Mouse (Mus musculus): ENCODE measurements at regions not wholly inside any gene's neighbourhood (a gene's known extent, or its start where the extent isn't known, plus 50 kb on each side); places are given as distances from the start of the nearest gene placed in this dataset.
A peak's percentile ranks its signal among the peaks of the same experiment; 100 is the strongest.

GRCm38 (mm10) chr7:51722420-51722819 is 100.6 kb downstream of the Slc17a6 start:
- 57% methylated on average over 5 of the region's 5 CpGs for WGBS
- no peak overlapping the region for H3K4me2 ChIP-seq (replicated peaks; ENCODE audit: low read depth, low read length)

GRCm38 (mm10) chr7:51723955-51724354 is 102.1 kb downstream of the Slc17a6 start:
- Histone ChIP-seq H3K9me3 (ENCODE audit: low read length) (no peaks in the 10 kb centered on the region), H3K27me3 (ENCODE audit: insufficient read depth, low read length) (no peaks in the 10 kb centered on the region), H3K27ac (ENCODE audit: low read length) (no peak overlapping the region), H3K4me2 (replicated peaks; ENCODE audit: low read depth, low read length) (no peak overlapping the region), H3K36me3 (ENCODE audit: insufficient read depth, low read length) (no peaks in the 10 kb centered on the region), H3K4me1 (ENCODE audit: insufficient read depth, low read length) (no peaks in the 10 kb centered on the region), H3K9ac (replicated peaks; ENCODE audit: low read length) (no peak overlapping the region), H3K4me3 (ENCODE audit: low read length) (no peak overlapping the region)
- ATAC-seq (ENCODE audit: low FRiP score, low TSS enrichment), result peak; percentile 54; the same call in 1 of the 2 replicates
- 27% methylated on average over 5 of the region's 5 CpGs for WGBS

More at GRCm38 (mm10) chr7:51722420-51722819, 100.6 kb downstream of the Slc17a6 start:
- Histone ChIP-seq H3K9me3 (ENCODE audit: low read length) (no peaks in the 10 kb centered on the region), H3K27me3 (ENCODE audit: insufficient read depth, low read length) (no peaks in the 10 kb centered on the region), H3K9ac (replicated peaks; ENCODE audit: low read length) (no peak overlapping the region), H3K27ac (ENCODE audit: low read length) (no peak overlapping the region), H3K36me3 (ENCODE audit: insufficient read depth, low read length) (no peaks in the 10 kb centered on the region), H3K4me1 (ENCODE audit: insufficient read depth, low read length) (no peaks in the 10 kb centered on the region), H3K4me3 (ENCODE audit: low read length) (no peak overlapping the region)
- no peak for ATAC-seq (ENCODE audit: low FRiP score, low TSS enrichment)

GRCm38 (mm10) chr7:51736285-51736684 is 114.5 kb downstream of the Slc17a6 start:
- ATAC-seq (ENCODE audit: low FRiP score, low TSS enrichment), result peak; percentile 15; the same call in 1 of the 2 replicates
- Histone ChIP-seq H3K36me3 (ENCODE audit: insufficient read depth, low read length) (no peaks in the 10 kb centered on the region), H3K27ac (ENCODE audit: low read length) (no peak overlapping the region), H3K4me3 (ENCODE audit: low read length) (no peak overlapping the region), H3K9me3 (ENCODE audit: low read length) (no peaks in the 10 kb centered on the region), H3K9ac (replicated peaks; ENCODE audit: low read length) (no peak overlapping the region), H3K27me3 (ENCODE audit: insufficient read depth, low read length) (peaks cover 8% of the 10 kb centered on the region), H3K4me2 (replicated peaks; ENCODE audit: low read depth, low read length) (no peak overlapping the region), H3K4me1 (ENCODE audit: insufficient read depth, low read length) (no peaks in the 10 kb centered on the region)
- WGBS, result 46% methylated on average over 2 of the region's 2 CpGs

GRCm38 (mm10) chr7:51739590-51739989 is 117.8 kb downstream of the Slc17a6 start:
- Histone ChIP-seq H3K4me1 (ENCODE audit: insufficient read depth, low read length) (no peaks in the 10 kb centered on the region), H3K27ac (ENCODE audit: low read length) (no peak overlapping the region), H3K27me3 (ENCODE audit: insufficient read depth, low read length) (peaks cover 11% of the 10 kb centered on the region), H3K9ac (replicated peaks; ENCODE audit: low read length) (no peak overlapping the region), H3K4me2 (replicated peaks; ENCODE audit: low read depth, low read length) (no peak overlapping the region), H3K9me3 (ENCODE audit: low read length) (no peaks in the 10 kb centered on the region), H3K4me3 (ENCODE audit: low read length) (no peak overlapping the region), H3K36me3 (ENCODE audit: insufficient read depth, low read length) (no peaks in the 10 kb centered on the region)
- ATAC-seq (ENCODE audit: low FRiP score, low TSS enrichment), result no peak
- 76% methylated on average over 5 of the region's 5 CpGs for WGBS

- WGBS, result 78% methylated on average over 5 of the region's 5 CpGs
- Histone ChIP-seq H3K4me1 (ENCODE audit: insufficient read depth, low read length) (no peaks in the 10 kb centered on the region), H3K4me3 (ENCODE audit: low read length) (no peak overlapping the region), H3K9me3 (ENCODE audit: low read length) (no peaks in the 10 kb centered on the region), H3K4me2 (replicated peaks; ENCODE audit: low read depth, low read length) (no peak overlapping the region), H3K9ac (replicated peaks; ENCODE audit: low read length) (no peak overlapping the region), H3K36me3 (ENCODE audit: insufficient read depth, low read length) (no peaks in the 10 kb centered on the region), H3K27ac (ENCODE audit: low read length) (no peak overlapping the region), H3K27me3 (ENCODE audit: insufficient read depth, low read length) (peaks cover 12% of the 10 kb centered on the region)
- no peak for ATAC-seq (ENCODE audit: low FRiP score, low TSS enrichment)
Measured at GRCm38 (mm10) chr7:51740928-51741327, 119.1 kb downstream of the Slc17a6 start.

GRCm38 (mm10) chr7:51742720-51743119 is 119.1 kb upstream of the Gas2 start:
- H3K4me1 ChIP-seq (ENCODE audit: insufficient read depth, low read length), result no peaks in the 10 kb centered on the region
- H3K36me3 ChIP-seq (ENCODE audit: insufficient read depth, low read length), result no peaks in the 10 kb centered on the region
- H3K4me3 ChIP-seq (ENCODE audit: low read length), result no peak overlapping the region
- no peaks in the 10 kb centered on the region for H3K9me3 ChIP-seq (ENCODE audit: low read length)
- no peak overlapping the region for H3K27ac ChIP-seq (ENCODE audit: low read length)
- 82% methylated on average over 2 of the region's 2 CpGs for WGBS
- no peak overlapping the region for H3K4me2 ChIP-seq (replicated peaks; ENCODE audit: low read depth, low read length)
- no peak for ATAC-seq (ENCODE audit: low FRiP score, low TSS enrichment)
- H3K27me3 ChIP-seq (ENCODE audit: insufficient read depth, low read length), result peaks cover 12% of the 10 kb centered on the region
- no peak overlapping the region for H3K9ac ChIP-seq (replicated peaks; ENCODE audit: low read length)

GRCm38 (mm10) chr7:51745598-51745997 is 116.2 kb upstream of the Gas2 start:
- WGBS, result 95% methylated on average over 3 of the region's 3 CpGs
- H3K4me2 ChIP-seq (replicated peaks; ENCODE audit: low read depth, low read length), result no peak overlapping the region
- 0 out of 2 replicates have a peak, but pooled peaks cover 3% of the 10 kb centered on the region for H3K4me1 ChIP-seq (ENCODE audit: insufficient read depth, low read length)
- no peak for ATAC-seq (ENCODE audit: low FRiP score, low TSS enrichment)
- no peaks in the 10 kb centered on the region for H3K36me3 ChIP-seq (ENCODE audit: insufficient read depth, low read length)
- H3K4me3 ChIP-seq (ENCODE audit: low read length), result no peak overlapping the region
- H3K9me3 ChIP-seq (ENCODE audit: low read length), result no peaks in the 10 kb centered on the region
- no peak overlapping the region for H3K27ac ChIP-seq (ENCODE audit: low read length)
- H3K27me3 ChIP-seq (ENCODE audit: insufficient read depth, low read length), result peaks cover 24% of the 10 kb centered on the region
- no peak overlapping the region for H3K9ac ChIP-seq (replicated peaks; ENCODE audit: low read length)

GRCm38 (mm10) chr7:51748633-51749303 is 113.0 kb upstream of the Gas2 start:
- 0 out of 2 replicates have a peak, but pooled peaks have one; percentile 54 for ATAC-seq (ENCODE audit: low FRiP score, low TSS enrichment)
- H3K4me1 ChIP-seq (ENCODE audit: insufficient read depth, low read length), result 0 out of 2 replicates have a peak, but pooled peaks cover 3% of the 10 kb centered on the region
- 30% methylated on average over 10 of the region's 10 CpGs for WGBS
- H3K4me3 ChIP-seq (ENCODE audit: low read length), result no peak overlapping the region
- H3K27ac ChIP-seq (ENCODE audit: low read length), result no peak overlapping the region
- H3K9ac ChIP-seq (replicated peaks; ENCODE audit: low read length), result no peak overlapping the region
- H3K4me2 ChIP-seq (replicated peaks; ENCODE audit: low read depth, low read length), result no peak overlapping the region; the same call in 1 of the 2 replicates
- H3K9me3 ChIP-seq (ENCODE audit: low read length), result no peaks in the 10 kb centered on the region
- H3K27me3 ChIP-seq (ENCODE audit: insufficient read depth, low read length), result peaks cover 39% of the 10 kb centered on the region
- H3K36me3 ChIP-seq (ENCODE audit: insufficient read depth, low read length), result no peaks in the 10 kb centered on the region

GRCm38 (mm10) chr7:51749304-51750129 is 112.3 kb upstream of the Gas2 start:
- Histone ChIP-seq H3K4me3 (ENCODE audit: low read length) (no peak overlapping the region), H3K4me2 (replicated peaks; ENCODE audit: low read depth, low read length) (no peak overlapping the region), H3K9ac (replicated peaks; ENCODE audit: low read length) (no peak overlapping the region), H3K4me1 (ENCODE audit: insufficient read depth, low read length) (0 out of 2 replicates have a peak, but pooled peaks cover 3% of the 10 kb centered on the region), H3K36me3 (ENCODE audit: insufficient read depth, low read length) (no peaks in the 10 kb centered on the region), H3K9me3 (ENCODE audit: low read length) (no peaks in the 10 kb centered on the region), H3K27ac (ENCODE audit: low read length) (no peak overlapping the region), H3K27me3 (ENCODE audit: insufficient read depth, low read length) (peaks cover 39% of the 10 kb centered on the region)
- WGBS, result 65% methylated on average over 14 of the region's 14 CpGs
- ATAC-seq (ENCODE audit: low FRiP score, low TSS enrichment), result no peak

GRCm38 (mm10) chr7:51750271-51750670 is 111.5 kb upstream of the Gas2 start:
- Histone ChIP-seq H3K4me3 (ENCODE audit: low read length) (no peak overlapping the region), H3K4me2 (replicated peaks; ENCODE audit: low read depth, low read length) (no peak overlapping the region), H3K9ac (replicated peaks; ENCODE audit: low read length) (no peak overlapping the region), H3K4me1 (ENCODE audit: insufficient read depth, low read length) (0 out of 2 replicates have a peak, but pooled peaks cover 3% of the 10 kb centered on the region), H3K27ac (ENCODE audit: low read length) (no peak overlapping the region), H3K9me3 (ENCODE audit: low read length) (no peaks in the 10 kb centered on the region), H3K36me3 (ENCODE audit: insufficient read depth, low read length) (no peaks in the 10 kb centered on the region), H3K27me3 (ENCODE audit: insufficient read depth, low read length) (peaks cover 37% of the 10 kb centered on the region)
- WGBS, result 87% methylated on average over 1 of the region's 1 CpGs
- no peak for ATAC-seq (ENCODE audit: low FRiP score, low TSS enrichment)
